Mouse (Mus musculus): ENCODE measurements around the gene Mvb12b.

Gene Mvb12b

GRCm38 (mm10) chr2:33892354-33892753 is 4.6 kb upstream of the Mvb12b start:
- in situ Hi-C loops (cut with MboI; ENCODE audit: low pct_unique_long_range_greater_than_20kb in 1 of 2, low sequenced_read_pairs in 2 of 2, unreplicated experiment in 1 of 2), result no loop called here

DNA sequence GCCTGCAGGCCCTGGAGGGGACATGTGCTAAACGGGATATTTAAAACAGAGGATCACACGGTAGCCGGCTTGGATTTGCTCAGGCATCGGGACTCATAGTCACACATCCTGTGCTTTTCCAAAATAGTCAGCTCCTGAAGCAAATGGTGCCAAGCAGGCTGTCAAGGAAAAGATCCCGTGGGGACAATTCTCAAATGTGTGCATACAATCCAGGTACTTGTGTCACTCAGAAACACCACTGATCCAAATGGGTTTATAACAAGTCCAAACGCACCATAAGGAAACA is 297 bp upstream of the Mvb12b start:
- in situ Hi-C loops (cut with MboI; ENCODE audit: low pct_unique_long_range_greater_than_20kb in 1 of 2, low sequenced_read_pairs in 2 of 2, unreplicated experiment in 1 of 2), result no loop called here

DNA sequence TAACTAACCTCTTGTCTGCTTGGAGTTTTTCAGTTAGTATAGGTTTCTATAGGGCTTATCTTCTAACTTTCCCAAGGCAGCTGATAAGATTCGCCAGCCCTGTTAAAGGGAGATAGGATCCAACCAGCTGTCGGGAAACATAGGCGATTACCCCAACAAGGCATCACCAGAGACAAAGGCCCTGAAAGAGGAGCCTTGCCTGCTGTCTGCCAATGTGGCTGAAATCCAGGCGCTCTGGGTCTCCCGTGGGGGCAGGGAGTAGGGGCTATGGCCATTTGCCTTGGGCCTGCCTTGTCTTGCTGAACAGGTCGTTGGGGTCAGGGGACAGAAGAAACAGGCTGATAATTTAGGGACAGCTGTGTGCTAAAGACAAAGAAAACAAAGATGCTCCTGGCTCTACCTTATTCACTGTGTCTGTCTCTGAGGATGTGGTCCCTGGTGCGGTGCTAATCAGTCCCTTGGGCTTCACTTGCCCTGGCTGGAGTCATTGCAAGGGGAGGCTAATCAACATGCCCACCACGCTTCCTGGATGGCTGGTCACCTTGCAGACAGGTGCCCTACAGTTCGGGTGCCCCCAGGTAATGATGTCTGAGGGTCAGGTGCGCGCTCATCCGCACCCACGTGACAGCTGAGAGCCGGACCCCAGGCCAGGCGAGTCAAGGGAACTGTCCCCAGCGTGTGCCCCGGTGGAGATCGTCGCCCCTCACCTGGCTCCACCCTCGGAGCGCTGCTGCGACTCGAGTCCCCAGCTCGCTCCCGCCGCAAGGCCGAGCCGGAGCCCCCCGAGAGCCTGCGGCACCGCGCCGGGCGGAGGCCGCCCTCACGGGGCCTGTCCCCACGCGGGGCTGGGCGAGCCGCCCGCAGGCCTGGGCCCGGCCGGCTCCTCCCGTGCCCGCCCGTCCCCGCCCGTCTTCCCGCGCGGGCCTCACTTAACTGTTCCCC is 1.1 kb downstream of the Mvb12b start:
- in situ Hi-C loops (cut with MboI; ENCODE audit: low pct_unique_long_range_greater_than_20kb in 1 of 2, low sequenced_read_pairs in 2 of 2, unreplicated experiment in 1 of 2), result no loop called here

DNA sequence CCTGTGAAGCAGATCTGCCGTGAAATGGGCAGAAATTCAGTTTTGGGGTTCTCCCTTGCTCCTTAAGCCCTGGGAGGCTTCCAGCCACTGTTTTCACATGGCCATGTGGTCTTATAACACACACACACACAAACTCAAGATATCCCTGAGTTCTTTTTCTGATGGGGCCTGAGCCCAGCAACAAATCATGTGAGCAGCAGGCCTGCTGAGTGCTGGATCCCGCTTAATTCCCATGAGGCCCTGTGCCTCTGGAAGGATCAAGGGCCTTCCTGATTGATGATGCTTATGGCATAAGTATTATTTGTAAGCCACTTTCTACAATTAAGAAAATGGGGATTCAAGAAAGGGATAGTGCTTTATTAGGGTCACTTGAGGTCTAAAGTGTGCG is 2.5 kb downstream of the Mvb12b start:
- in situ Hi-C loops (cut with MboI; ENCODE audit: low pct_unique_long_range_greater_than_20kb in 1 of 2, low sequenced_read_pairs in 2 of 2, unreplicated experiment in 1 of 2), result no loop called here

DNA sequence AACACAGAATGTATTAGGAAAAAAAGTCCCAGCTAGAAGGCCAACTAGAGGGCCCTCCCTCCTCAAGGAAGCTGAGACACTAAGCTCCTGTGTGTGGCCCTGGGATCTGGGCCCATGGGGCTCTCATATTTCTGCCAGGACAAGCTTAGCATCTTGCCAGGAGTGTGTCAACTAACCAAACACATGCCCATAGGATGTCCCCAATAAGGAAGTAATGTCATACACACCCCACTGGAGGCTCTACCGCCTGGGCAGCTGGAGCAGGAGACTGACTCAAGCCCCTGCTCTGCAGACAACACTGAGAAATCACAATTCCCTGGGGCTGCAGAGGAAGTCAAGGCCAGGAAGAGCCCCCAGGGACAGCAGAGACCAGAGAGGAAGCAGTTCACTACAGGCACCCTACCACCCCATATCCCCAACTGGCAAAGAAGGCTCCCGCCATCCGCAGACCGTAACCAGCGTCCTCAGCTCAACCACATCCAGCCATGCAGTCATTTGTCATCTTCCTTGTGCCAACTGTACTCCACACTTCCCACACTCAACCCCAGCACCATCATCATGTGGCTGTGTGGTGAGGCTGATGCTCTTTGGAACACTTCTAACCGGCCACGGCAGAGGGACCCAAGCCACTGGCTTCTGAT is 3.0 kb downstream of the Mvb12b start:
- in situ Hi-C loops (cut with MboI; ENCODE audit: low pct_unique_long_range_greater_than_20kb in 1 of 2, low sequenced_read_pairs in 2 of 2, unreplicated experiment in 1 of 2), result no loop called here

DNA sequence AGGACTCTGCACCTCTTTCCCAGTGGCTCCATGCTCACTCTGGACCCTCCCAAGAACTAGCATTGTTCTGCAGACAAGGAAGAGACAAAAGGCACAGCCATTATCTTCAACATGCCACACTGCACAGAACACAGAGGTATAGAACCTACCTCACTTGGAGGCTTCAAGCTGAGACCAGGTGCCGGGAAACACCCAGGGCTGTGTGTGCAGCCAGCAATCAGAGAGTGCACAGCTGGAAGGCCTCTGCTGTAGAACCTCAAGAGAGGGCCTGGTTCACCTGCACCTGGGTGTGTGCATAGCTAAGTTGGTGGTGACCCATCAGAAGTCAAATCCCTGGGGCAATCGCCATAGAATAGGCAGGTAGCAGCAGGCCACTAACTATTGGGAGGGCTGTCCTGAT is 8.5 kb downstream of the Mvb12b start:
- in situ Hi-C loops (cut with MboI; ENCODE audit: low pct_unique_long_range_greater_than_20kb in 1 of 2, low sequenced_read_pairs in 2 of 2, unreplicated experiment in 1 of 2), result no loop called here

DNA sequence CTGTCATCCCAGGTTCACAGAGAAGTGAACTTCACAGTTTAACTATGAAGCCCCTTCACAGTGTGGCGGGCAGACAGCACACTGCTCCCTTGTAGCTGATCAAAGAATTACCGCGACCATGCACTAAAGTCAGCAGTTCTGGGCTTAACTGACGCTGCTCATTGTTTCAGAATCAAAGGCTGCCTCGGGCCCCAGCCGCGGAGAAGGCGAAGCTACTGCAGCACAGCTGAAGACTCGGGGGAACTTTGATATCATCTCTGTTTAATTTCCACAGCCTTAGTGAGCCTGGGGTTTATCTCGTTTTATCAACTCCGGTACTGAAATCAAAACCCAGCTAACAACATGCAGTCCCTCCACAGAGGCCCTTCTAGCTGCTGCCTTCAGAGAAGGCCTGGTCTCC is 9.3 kb downstream of the Mvb12b start:
- in situ Hi-C loops (cut with MboI; ENCODE audit: low pct_unique_long_range_greater_than_20kb in 1 of 2, low sequenced_read_pairs in 2 of 2, unreplicated experiment in 1 of 2), result no loop called here

DNA sequence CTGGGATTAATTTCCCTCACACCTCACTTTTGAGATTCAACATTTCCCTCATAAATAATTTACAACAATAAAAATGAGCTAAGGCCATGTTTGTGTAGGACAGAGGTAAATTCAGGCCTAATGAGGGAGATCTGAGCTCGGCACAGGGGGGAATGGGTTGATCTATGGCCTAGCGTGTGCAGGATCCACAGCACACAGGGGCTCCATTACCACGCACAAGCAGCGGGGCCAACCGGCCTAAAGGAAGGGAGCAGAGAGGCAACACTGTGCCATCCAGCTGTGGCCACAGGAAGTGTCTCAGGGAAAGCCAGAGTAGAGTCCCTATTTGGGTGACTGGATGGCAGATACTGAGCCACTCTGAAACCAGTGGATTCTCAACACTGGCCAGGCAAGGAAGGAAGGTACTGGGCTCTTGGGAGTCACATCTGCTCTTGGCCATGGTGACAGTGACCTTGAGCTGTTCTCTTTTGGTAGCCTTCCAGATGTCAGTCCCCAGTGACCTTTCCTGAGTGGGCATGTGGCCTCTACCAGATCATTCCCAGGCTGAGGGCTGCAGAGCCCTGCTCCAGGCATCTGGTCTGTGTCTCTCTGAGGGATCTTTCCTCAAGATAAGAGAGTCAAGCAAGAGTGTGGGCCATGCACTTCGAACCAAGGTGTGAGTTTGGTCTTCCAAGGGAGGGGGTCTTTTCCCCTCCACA is 9.9 kb downstream of the Mvb12b start:
- in situ Hi-C loops (cut with MboI; ENCODE audit: low pct_unique_long_range_greater_than_20kb in 1 of 2, low sequenced_read_pairs in 2 of 2, unreplicated experiment in 1 of 2), result no loop called here

GRCm38 (mm10) chr2:33876529-33877290 is 11.0 kb downstream of the Mvb12b start:
- in situ Hi-C loops (cut with MboI; ENCODE audit: low pct_unique_long_range_greater_than_20kb in 1 of 2, low sequenced_read_pairs in 2 of 2, unreplicated experiment in 1 of 2), result no loop called here

DNA sequence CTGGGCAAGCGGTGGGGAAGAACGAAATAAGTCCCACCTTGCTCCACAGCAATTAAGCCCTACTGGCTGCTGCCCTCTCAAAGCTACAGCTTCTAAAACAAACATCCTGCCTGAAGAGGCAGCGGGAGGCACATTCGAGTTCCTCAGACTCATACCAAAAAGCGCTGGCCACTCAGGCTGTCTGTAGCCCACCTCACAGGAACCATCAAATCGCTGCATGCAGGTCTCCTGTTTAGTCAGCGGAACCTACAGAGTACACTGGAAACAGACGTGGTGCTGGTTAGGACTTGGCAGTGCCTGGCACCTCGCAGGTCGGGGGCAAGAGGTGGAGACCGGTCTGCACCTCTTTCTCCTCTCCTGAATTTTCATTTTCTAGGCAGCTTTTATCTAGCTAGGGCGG is 12.2 kb downstream of the Mvb12b start:
- in situ Hi-C loops (cut with MboI; ENCODE audit: low pct_unique_long_range_greater_than_20kb in 1 of 2, low sequenced_read_pairs in 2 of 2, unreplicated experiment in 1 of 2), result no loop called here

GRCm38 (mm10) chr2:33874856-33875576 is 12.7 kb downstream of the Mvb12b start:
- in situ Hi-C loops (cut with MboI; ENCODE audit: low pct_unique_long_range_greater_than_20kb in 1 of 2, low sequenced_read_pairs in 2 of 2, unreplicated experiment in 1 of 2), result no loop called here

DNA sequence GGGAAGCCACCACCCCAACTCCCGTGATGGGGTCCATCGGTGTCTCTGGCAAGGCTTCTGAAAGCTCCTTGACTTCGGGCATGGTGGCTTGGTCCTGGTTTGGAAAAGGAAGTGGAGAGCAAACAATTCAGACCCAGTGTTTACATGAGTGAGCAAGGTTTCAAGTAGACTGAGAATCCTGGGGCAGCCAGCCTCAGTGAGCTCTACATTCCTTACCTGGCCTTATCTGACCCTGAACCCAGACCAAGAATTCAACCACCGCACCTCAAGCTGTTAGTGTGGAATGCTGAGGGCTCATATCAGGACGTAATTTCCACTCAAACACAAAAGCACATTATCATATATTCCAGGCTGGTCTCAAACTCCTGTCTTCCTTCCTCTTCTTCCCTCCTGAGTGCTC is 13.4 kb downstream of the Mvb12b start:
- in situ Hi-C loops (cut with MboI; ENCODE audit: low pct_unique_long_range_greater_than_20kb in 1 of 2, low sequenced_read_pairs in 2 of 2, unreplicated experiment in 1 of 2), result no loop called here

DNA sequence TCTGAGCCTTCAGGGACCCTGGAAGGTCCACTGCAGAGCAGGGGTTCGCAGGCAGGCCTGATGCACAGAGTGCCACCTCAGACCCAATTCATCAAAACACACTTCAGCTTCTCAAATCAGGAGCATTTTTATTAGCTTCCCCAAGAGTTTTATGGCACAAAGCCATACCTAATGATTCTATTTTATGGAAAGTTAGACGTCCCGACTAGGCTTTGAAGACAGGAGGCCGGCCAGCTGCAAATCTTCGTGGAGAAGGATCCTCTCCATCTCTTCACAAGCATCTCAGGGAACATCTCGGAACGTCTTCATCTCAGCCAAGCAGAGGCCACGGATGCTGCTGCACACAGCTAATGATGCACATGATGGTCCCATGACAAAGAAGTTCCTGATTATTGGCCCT is 14.2 kb downstream of the Mvb12b start:
- in situ Hi-C loops (cut with MboI; ENCODE audit: low pct_unique_long_range_greater_than_20kb in 1 of 2, low sequenced_read_pairs in 2 of 2, unreplicated experiment in 1 of 2), result no loop called here

- in situ Hi-C loops (cut with MboI; ENCODE audit: low pct_unique_long_range_greater_than_20kb in 1 of 2, low sequenced_read_pairs in 2 of 2, unreplicated experiment in 1 of 2), result no loop called here
These were observed 14.9 kb downstream of the Mvb12b start for GRCm38 (mm10) chr2:33872841-33873271.

DNA sequence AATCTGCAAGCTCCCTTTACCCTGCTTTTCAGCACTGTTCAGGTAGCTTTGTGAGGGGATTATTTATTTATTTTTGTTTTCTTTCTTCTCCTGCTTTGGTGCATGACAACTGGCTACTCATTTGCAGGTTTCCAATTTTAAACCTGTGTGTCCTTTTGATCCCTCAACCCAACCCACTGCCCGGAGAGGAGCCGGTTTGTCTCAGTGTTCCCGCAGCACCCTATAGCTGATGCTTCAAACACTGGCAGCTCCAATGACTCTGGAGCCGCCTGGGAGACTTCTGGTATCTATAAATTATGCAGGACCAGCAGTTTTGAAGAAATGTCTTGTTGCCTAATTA is 16.6 kb downstream of the Mvb12b start:
- in situ Hi-C loops (cut with MboI; ENCODE audit: low pct_unique_long_range_greater_than_20kb in 1 of 2, low sequenced_read_pairs in 2 of 2, unreplicated experiment in 1 of 2), result no loop called here

GRCm38 (mm10) chr2:33870369-33871180 is 17.2 kb downstream of the Mvb12b start:
- in situ Hi-C loops (cut with MboI; ENCODE audit: low pct_unique_long_range_greater_than_20kb in 1 of 2, low sequenced_read_pairs in 2 of 2, unreplicated experiment in 1 of 2), result no loop called here

- in situ Hi-C loops (cut with MboI; ENCODE audit: low pct_unique_long_range_greater_than_20kb in 1 of 2, low sequenced_read_pairs in 2 of 2, unreplicated experiment in 1 of 2), result no loop called here
These were observed 17.9 kb downstream of the Mvb12b start for GRCm38 (mm10) chr2:33869689-33870343.

Data from mouse embryonic stem cell (cell line).